Mouse (Mus musculus) lung, embryonic 16.5 days (tissue): ENCODE measurements around the gene Tbc1d22a. TPM values are rescaled to one million over a fixed set of nuclear protein-coding genes. Genes with fewer than 3 reads are reported as not detected.
A peak's percentile ranks its signal among the peaks of the same experiment; 100 is the strongest.

Source experiments
- ATAC-seq: fragments of 200-750 bp; cut with Nextera tagmentation; 2 replicates; pipeline ENCODE4 v1.8.0; 2017; ENCODE audit warnings: low read depth, mild to moderate bottlenecking, moderate library complexity
- H3K27ac ChIP-seq: fragments of 300-500 bp; sonication (generic); 2 replicates; pipeline ENCODE4 v1.5.1; 2014; ENCODE audit warnings: mild to moderate bottlenecking, control low read depth, low read length
- H3K27me3 ChIP-seq: fragments of 300-500 bp; sonication (generic); 2 replicates; pipeline ENCODE4 v1.6.1; 2014; ENCODE audit warnings: low read depth, low read length, mixed read lengths; ENCODE audit not compliant: control insufficient read depth, insufficient read depth
- H3K36me3 ChIP-seq: fragments of 300-500 bp; sonication (generic); 2 replicates; pipeline ENCODE4 v1.6.1; 2014; ENCODE audit warnings: low read length; ENCODE audit not compliant: control insufficient read depth, insufficient read depth
- H3K4me1 ChIP-seq: fragments of 300-500 bp; sonication (generic); replicated peaks from 2 replicates; pipeline ENCODE4 v1.6.1; 2014; ENCODE audit warnings: low read length, mixed read lengths; ENCODE audit not compliant: control insufficient read depth, insufficient read depth
- H3K4me2 ChIP-seq: fragments of 300-500 bp; sonication (generic); 2 replicates; pipeline ENCODE4 v1.6.1; 2014; ENCODE audit warnings: low read depth, low read length, control low read depth
- H3K4me3 ChIP-seq: fragments of 300-500 bp; sonication (generic); 2 replicates; pipeline ENCODE4 v1.5.1; 2014; ENCODE audit warnings: mild to moderate bottlenecking, low read length, control low read depth
- H3K9ac ChIP-seq: fragments of 300-500 bp; sonication (generic); 2 replicates; pipeline ENCODE4 v1.6.1; 2014; ENCODE audit warnings: low read length, control low read depth
- H3K9me3 ChIP-seq: fragments of 300-500 bp; sonication (generic); 2 replicates; pipeline ENCODE4 v1.6.1; 2016; ENCODE audit warnings: low read length; ENCODE audit not compliant: control insufficient read depth
- WGBS: fragments of 180-500 bp; shearing (Covaris S2); extraction: QIAGEN DNeasy Blood & Tissue Kit; methylation state at CpG from one replicate; pipeline ENCODE4 v1.1.7; 2014; 5-methylcytosine and 5-hydroxymethylcytosine counted together
- polyA plus RNA-seq: library from polyadenylated mRNA; unstranded; fragments of >200 nt; fragmentation: Nextera tagmentation; extraction: Ambion mirVana; gene quantifications from 2 replicates; pipeline ENCODE4 v1.2.1, GENCODE M21; 2015

Gene Tbc1d22a
- polyA plus RNA-seq, 1 experiment from 2014 or later = 13.6 TPM

DNA sequence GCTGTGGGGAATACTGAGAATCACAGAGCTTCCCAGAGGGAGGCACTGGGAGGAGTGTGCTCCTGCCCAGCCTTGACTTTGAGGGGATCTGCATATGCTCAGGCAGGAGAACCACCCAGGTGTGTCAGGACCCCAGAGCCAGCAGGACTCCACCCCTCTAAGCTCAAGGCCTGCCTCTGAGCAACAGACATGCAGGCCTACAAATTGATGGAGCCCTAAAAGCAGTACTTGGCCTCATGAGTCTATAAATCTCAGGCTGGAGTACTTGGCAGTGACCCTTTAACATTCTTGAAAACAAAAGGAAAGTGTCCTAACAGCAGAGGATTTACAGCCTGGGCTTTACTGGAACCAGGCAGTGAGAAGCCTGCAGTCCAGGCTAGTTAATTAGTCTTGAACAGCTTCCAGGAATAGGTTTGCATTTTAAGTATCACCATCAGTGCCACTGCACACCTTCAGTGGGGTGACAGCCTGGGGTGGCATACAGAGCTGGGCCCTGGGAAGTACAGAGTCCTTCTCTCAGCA is 263.3 kb downstream of the Tbc1d22a start:
- Histone ChIP-seq H3K4me1 (peaks cover 5% of the 10 kb centered on the region), H3K27me3 (no peaks in the 10 kb centered on the region), H3K36me3 (no peaks in the 10 kb centered on the region), H3K27ac (no peak overlapping the region), H3K9me3 (no peaks in the 10 kb centered on the region), H3K4me2 (no peak overlapping the region), H3K4me3 (no peak overlapping the region), H3K9ac (no peak overlapping the region)
- ATAC-seq = no peak

- Histone ChIP-seq H3K4me3 (no peak overlapping the region), H3K9ac (no peak overlapping the region), H3K4me2 (no peak overlapping the region), H3K27me3 (no peaks in the 10 kb centered on the region), H3K36me3 (no peaks in the 10 kb centered on the region), H3K4me1 (peaks cover 5% of the 10 kb centered on the region), H3K9me3 (no peaks in the 10 kb centered on the region), H3K27ac (no peak overlapping the region)
- 67% methylated on average over 13 of the region's 13 CpGs for WGBS
- ATAC-seq = no peak
Measured at GRCm38 (mm10) chr15:86478685-86479502, 264.6 kb downstream of the Tbc1d22a start.

DNA sequence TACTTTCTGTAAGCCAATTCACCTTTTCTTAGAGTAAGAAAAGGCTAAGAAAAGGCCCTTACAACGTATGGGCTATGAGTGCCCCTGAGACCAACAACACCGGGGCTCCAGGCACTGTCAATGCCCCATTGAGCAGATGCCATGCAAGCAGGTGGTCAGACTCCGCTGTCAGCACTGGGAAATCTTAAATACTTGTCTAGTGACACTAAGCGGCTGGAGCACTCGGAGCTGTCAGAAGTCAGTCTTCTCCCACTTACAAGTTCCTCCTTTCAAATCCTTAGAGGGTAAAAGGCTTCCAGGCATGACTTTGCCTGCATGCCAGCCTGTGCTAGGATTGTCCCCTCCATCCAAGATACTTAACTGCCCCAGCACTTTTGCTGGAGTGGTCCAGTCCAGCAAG is 268.1 kb downstream of the Tbc1d22a start:
- no peak for ATAC-seq
- Histone ChIP-seq H3K27me3 (no peaks in the 10 kb centered on the region), H3K36me3 (no peaks in the 10 kb centered on the region), H3K4me3 (no peak overlapping the region), H3K9me3 (no peaks in the 10 kb centered on the region), H3K9ac (no peak overlapping the region), H3K27ac (no peak overlapping the region), H3K4me2 (no peak overlapping the region), H3K4me1 (peaks cover 23% of the 10 kb centered on the region)
- 49% methylated on average over 5 of the region's 5 CpGs for WGBS

DNA sequence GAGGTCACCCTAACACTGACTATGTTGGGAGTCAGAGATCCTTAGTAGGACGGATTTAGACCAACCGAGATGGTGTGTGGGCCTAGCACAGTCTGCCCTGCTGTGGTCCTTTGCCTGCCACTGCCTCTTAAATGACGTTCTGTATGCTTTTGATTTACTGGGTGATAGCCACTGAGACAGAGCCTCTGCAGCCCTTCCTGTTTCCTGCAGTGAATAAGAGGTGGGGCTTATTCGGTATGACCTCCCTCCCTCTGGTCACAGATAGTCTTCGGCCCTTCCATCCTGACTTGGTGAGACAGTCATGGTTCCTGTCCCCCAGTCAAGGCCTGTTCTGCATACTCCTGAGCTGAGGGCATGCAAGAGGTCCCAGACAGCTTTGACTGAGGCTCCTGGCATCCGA is 271.6 kb downstream of the Tbc1d22a start:
- 40% methylated on average over 6 of the region's 6 CpGs for WGBS

DNA sequence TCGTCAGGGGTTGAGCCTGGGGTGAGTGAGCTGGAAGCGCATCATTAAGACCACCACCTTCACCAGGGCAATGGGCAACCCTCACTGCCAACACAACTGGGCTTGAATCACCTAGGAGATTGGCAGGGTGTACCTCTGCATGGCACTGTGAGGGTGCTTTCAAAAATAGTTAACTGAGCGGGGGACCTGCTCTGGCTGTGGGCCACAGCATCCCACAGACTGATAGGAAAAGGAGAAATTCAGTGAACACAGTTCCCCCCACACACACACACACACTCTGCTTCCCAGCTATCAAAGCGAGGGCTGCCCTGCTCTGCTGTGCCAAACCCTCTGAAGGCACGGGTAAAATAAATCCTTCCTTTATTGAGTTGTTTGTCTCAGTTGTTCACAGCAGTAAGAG is 273.1 kb downstream of the Tbc1d22a start:
- WGBS = 60% methylated on average over 5 of the region's 5 CpGs
- no peak overlapping the region for H3K27ac ChIP-seq

More for the DNA sequence above, 271.6 kb downstream of the Tbc1d22a start:
- no peaks in the 10 kb centered on the region for H3K9me3 ChIP-seq
- H3K4me3 ChIP-seq = no peak overlapping the region
- H3K27me3 ChIP-seq = no peaks in the 10 kb centered on the region
- H3K36me3 ChIP-seq = no peaks in the 10 kb centered on the region
- no peak overlapping the region for H3K27ac ChIP-seq
- no peak overlapping the region for H3K9ac ChIP-seq
- H3K4me2 ChIP-seq = no peak overlapping the region
- ATAC-seq = 0 out of 2 replicates have a peak, but pooled peaks have one; percentile 32
- H3K4me1 ChIP-seq = peaks cover 23% of the 10 kb centered on the region

GRCm38 (mm10) chr15:86491434-86492099 is 277.3 kb downstream of the Tbc1d22a start:
- H3K4me3 ChIP-seq = no peak overlapping the region
- no peaks in the 10 kb centered on the region for H3K27me3 ChIP-seq
- H3K9me3 ChIP-seq = no peaks in the 10 kb centered on the region
- peaks cover 14% of the 10 kb centered on the region; the same call in 1 of the 2 replicates for H3K4me1 ChIP-seq
- no peak overlapping the region for H3K9ac ChIP-seq
- H3K36me3 ChIP-seq = no peaks in the 10 kb centered on the region
- H3K27ac ChIP-seq = peak overlapping the region; percentile 23; the same call in 1 of the 2 replicates
- no peak overlapping the region for H3K4me2 ChIP-seq
- WGBS = 56% methylated on average over 12 of the region's 12 CpGs
- ATAC-seq = peak; percentile 83

More for the DNA sequence above, 273.1 kb downstream of the Tbc1d22a start:
- Histone ChIP-seq H3K27me3 (no peaks in the 10 kb centered on the region), H3K9me3 (no peaks in the 10 kb centered on the region), H3K4me1 (peaks cover 25% of the 10 kb centered on the region), H3K4me2 (no peak overlapping the region), H3K9ac (no peak overlapping the region), H3K4me3 (no peak overlapping the region), H3K36me3 (no peaks in the 10 kb centered on the region)
- no peak for ATAC-seq

- H3K9me3 ChIP-seq = no peaks in the 10 kb centered on the region
- H3K9ac ChIP-seq = no peak overlapping the region
- ATAC-seq = no peak
- no peak overlapping the region for H3K4me2 ChIP-seq
- H3K36me3 ChIP-seq = no peaks in the 10 kb centered on the region
- H3K27me3 ChIP-seq = no peaks in the 10 kb centered on the region
- H3K27ac ChIP-seq = no peak overlapping the region; the same call in 1 of the 2 replicates
- 67% methylated on average over 5 of the region's 5 CpGs for WGBS
- H3K4me3 ChIP-seq = no peak overlapping the region
- H3K4me1 ChIP-seq = peaks cover 5% of the 10 kb centered on the region; the same call in 1 of the 2 replicates
Measured at GRCm38 (mm10) chr15:86492636-86493035, 278.4 kb downstream of the Tbc1d22a start.

DNA sequence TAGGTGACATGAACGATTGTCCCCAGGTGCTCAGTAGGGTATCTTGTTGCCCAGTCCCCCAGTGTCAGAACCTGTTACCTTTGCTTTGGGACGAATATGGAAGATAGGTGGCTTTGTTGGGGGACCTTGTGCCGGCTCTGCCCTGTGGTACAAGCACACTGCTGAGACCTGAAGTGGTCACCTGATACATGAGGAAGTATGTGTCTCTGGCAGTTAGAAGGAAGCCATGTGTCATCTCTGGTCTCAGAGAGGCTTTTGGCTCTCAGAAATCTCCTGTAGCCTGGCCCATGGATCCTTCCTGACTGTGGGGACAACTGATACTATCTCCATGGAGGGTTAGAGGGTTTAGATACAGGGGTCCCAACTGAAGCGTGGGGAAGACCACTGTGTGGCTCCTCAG is 281.9 kb downstream of the Tbc1d22a start:
- H3K4me2 ChIP-seq = no peak overlapping the region
- peaks cover 5% of the 10 kb centered on the region; the same call in 1 of the 2 replicates for H3K4me1 ChIP-seq
- no peaks in the 10 kb centered on the region for H3K9me3 ChIP-seq
- no peaks in the 10 kb centered on the region for H3K27me3 ChIP-seq
- 80% methylated on average over 4 of the region's 4 CpGs for WGBS
- no peak overlapping the region for H3K9ac ChIP-seq
- H3K36me3 ChIP-seq = no peaks in the 10 kb centered on the region
- H3K27ac ChIP-seq = no peak overlapping the region
- no peak overlapping the region for H3K4me3 ChIP-seq
- ATAC-seq = no peak

- Histone ChIP-seq H3K4me2 (no peak overlapping the region), H3K4me1 (peaks cover 5% of the 10 kb centered on the region; the same call in 1 of the 2 replicates), H3K4me3 (no peak overlapping the region), H3K9ac (no peak overlapping the region), H3K9me3 (no peaks in the 10 kb centered on the region), H3K27me3 (no peaks in the 10 kb centered on the region), H3K27ac (no peak overlapping the region), H3K36me3 (no peaks in the 10 kb centered on the region)
- 86% methylated on average over 7 of the region's 7 CpGs for WGBS
- ATAC-seq = no peak
Measured at GRCm38 (mm10) chr15:86496646-86497045, 282.4 kb downstream of the Tbc1d22a start.
